Mouse (Mus musculus) small intestine, adult 2 months (tissue): Measurements from ENCODE around the gene Tmprss11b. TPM values are rescaled to one million over a fixed set of nuclear protein-coding genes. Genes with fewer than 3 reads are reported as not detected.

Experiments used
- H3K27ac ChIP-seq: fragments of 200-500 bp; 2 replicates; pipeline ENCODE4 v1.5.1; 2012; ENCODE audit warnings: low read depth, low read length, control low read depth, inconsistent platforms; ENCODE audit not compliant: insufficient read depth
- H3K27me3 ChIP-seq: fragments of 200-500 bp; 2 replicates; pipeline ENCODE4 v1.6.1; 2012; ENCODE audit warnings: mild to moderate bottlenecking, moderate library complexity, low read length, inconsistent platforms; ENCODE audit not compliant: control insufficient read depth, insufficient read depth
- H3K36me3 ChIP-seq: fragments of 200-500 bp; 2 replicates; pipeline ENCODE4 v1.6.1; 2012; ENCODE audit warnings: mild to moderate bottlenecking, low read length, control low read depth, inconsistent platforms; ENCODE audit not compliant: control insufficient read depth, insufficient read depth
- H3K4me1 ChIP-seq: fragments of 200-500 bp; 2 replicates; pipeline ENCODE4 v1.6.1; 2012; ENCODE audit warnings: low read length, inconsistent platforms, mixed read lengths; ENCODE audit not compliant: control insufficient read depth, insufficient read depth, insufficient read length
- H3K4me3 ChIP-seq: fragments of 200-500 bp; 2 replicates; pipeline ENCODE4 v1.5.1; 2012; ENCODE audit warnings: low read depth, mild to moderate bottlenecking, control low read depth, inconsistent platforms, low read length, moderate library complexity
- CTCF ChIP-seq: fragments of 200-500 bp; IDR thresholded peaks from 2 replicates; pipeline ENCODE4 v1.5.1; 2012; ENCODE audit warnings: low read depth, mild to moderate bottlenecking, control low read depth, inconsistent platforms, low read length, moderate library complexity, mixed read lengths; ENCODE audit not compliant: insufficient replicate concordance, insufficient read length; ENCODE audit errors: extremely low read depth
- POLR2A ChIP-seq: fragments of 200-500 bp; IDR thresholded peaks from 2 replicates; pipeline ENCODE4 v1.6.1; 2012; ENCODE audit warnings: low read depth, mild to moderate bottlenecking, control low read depth, inconsistent platforms, low read length, moderate library complexity
- WGBS: fragments of 180-500 bp; shearing (Covaris S2); methylation state at CpG from one replicate; pipeline ENCODE4 v1.1.7; 2018; 5-methylcytosine and 5-hydroxymethylcytosine counted together
- polyA plus RNA-seq: library from polyadenylated mRNA; depleted of rRNA; stranded (reverse); fragments of >200 nt; gene quantifications from 2 replicates; pipeline ENCODE4 v1.2.3, GENCODE M21; 2012; rRNA removed

Tmprss11b gene
- polyA plus RNA-seq, 1 experiment, result not detected

GRCm38 (mm10) chr5:86640795-86641194 is 35.4 kb downstream of the Tmprss11b start:
- no peaks in the 10 kb centered on the region for H3K4me1 ChIP-seq
- no peak overlapping the region for H3K27ac ChIP-seq
- H3K27me3 ChIP-seq, result no peaks in the 10 kb centered on the region
- WGBS, result 23% methylated on average over 3 of the region's 3 CpGs
- no peaks in the 10 kb centered on the region for H3K36me3 ChIP-seq
- TF ChIP-seq POLR2A (no peak), CTCF (no peak)
- H3K4me3 ChIP-seq, result no peak overlapping the region

GRCm38 (mm10) chr5:86632324-86632723 is 43.8 kb downstream of the Tmprss11b start, which contains the start of gene Tmprss11f:
Gene Tmprss11f (minus strand): TSS chr5:86632424.
- no peak within 1 kb of the TSS for H3K27ac ChIP-seq
- WGBS, result 17% methylated on average over 5 of the region's 5 CpGs
- TF ChIP-seq POLR2A (no peak), CTCF (no peak)
- H3K27me3 ChIP-seq, result no peaks in the 10 kb centered on the region
- H3K4me1 ChIP-seq, result no peaks in the 10 kb centered on the region
- no peak within 1 kb of the TSS for H3K4me3 ChIP-seq
- no peaks in the 10 kb centered on the region for H3K36me3 ChIP-seq

GRCm38 (mm10) chr5:86630700-86631099 is 45.5 kb downstream of the Tmprss11b start:
- H3K36me3 ChIP-seq, result no peaks in the 10 kb centered on the region
- TF ChIP-seq POLR2A, result no peak
- no peak for TF ChIP-seq CTCF
- no peak overlapping the region for H3K27ac ChIP-seq
- no peaks in the 10 kb centered on the region for H3K4me1 ChIP-seq
- H3K4me3 ChIP-seq, result no peak overlapping the region
- H3K27me3 ChIP-seq, result no peaks in the 10 kb centered on the region
- 60% methylated on average over 2 of the region's 2 CpGs for WGBS

- no peaks in the 10 kb centered on the region for H3K36me3 ChIP-seq
- 71% methylated on average over 1 of the region's 1 CpGs for WGBS
- no peaks in the 10 kb centered on the region for H3K27me3 ChIP-seq
- H3K27ac ChIP-seq, result no peak overlapping the region
- TF ChIP-seq CTCF, result no peak
- TF ChIP-seq POLR2A, result no peak
- no peaks in the 10 kb centered on the region for H3K4me1 ChIP-seq
- no peak overlapping the region for H3K4me3 ChIP-seq
Measured at GRCm38 (mm10) chr5:86621778-86622177, 54.4 kb downstream of the Tmprss11b start.

Other genes with a start within 250 kb of the Tmprss11b start
- not detected in 2 replicates for gene Tmprss11a, start 207.4 kb downstream of the Tmprss11b start, polyA plus RNA-seq
- not detected in 2 replicates for gene Tmprss11g, start 157.8 kb downstream of the Tmprss11b start, polyA plus RNA-seq
- gene Tmprss11f, start 43.9 kb downstream of the Tmprss11b start, polyA plus RNA-seq, result not detected in 2 replicates
- not detected in 2 replicates for gene Tmprss11e, start 69.5 kb upstream of the Tmprss11b start, polyA plus RNA-seq
- 3.3 and 6.3 TPM in 2 replicates for gene Ythdc1, start 127.9 kb upstream of the Tmprss11b start, polyA plus RNA-seq
- gene Ugt2b34, start 230.6 kb upstream of the Tmprss11b start, polyA plus RNA-seq, result 27.4 and 36.8 TPM in 2 replicates